Mouse (Mus musculus): ENCODE data around the gene Prkcz.
"Not testable (repeated sequence)": the region's sequence is repeated elsewhere in the genome, so short reads cannot be mapped to it uniquely, and the experiment has no call there.

Prkcz gene

DNA sequence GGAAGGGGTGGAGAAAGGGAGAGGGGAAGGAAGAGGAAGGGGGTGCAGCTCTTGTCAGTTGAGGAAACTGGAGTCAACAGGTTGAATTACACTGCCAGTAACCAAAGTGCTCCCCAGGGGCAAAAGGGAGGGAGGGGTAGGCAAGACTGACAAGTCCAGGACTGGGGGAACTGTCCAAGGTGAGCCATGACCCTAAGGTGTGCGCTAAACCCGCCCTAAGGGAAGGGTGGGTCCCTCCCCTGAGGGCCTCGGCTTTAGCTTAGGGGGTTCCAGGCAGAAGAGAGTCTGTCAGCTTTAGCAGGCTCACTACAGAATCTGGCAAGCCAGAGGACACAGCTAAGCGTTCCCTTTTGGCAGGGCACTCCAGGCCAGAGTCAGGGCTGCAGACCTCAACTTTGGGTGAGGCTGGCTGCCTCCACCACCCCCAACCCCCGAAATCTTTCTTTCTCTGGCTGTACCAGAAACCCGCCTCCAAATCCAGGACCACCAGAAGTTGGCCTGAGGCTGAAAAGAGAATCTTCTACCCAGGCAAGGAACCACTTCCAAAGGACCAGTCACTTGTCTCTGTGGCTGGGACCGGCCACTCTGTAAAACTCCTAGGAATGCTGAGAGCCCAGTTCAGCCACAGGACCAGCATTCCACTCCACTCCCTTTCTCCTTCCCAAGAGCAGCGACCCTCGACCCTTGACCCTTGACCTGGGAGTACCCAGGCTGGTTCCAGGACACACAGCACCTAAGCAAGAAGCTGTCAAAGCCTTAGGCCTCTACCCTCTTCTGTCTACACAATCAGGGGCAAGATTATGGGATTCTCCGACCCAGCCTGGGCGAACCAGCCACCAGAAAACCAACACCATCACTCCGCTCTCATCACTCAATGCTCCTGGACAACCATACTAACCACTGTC is 1.3 kb downstream of the Prkcz start:
- intact Hi-C loops (cut with DNase I), result no loop called here

DNA sequence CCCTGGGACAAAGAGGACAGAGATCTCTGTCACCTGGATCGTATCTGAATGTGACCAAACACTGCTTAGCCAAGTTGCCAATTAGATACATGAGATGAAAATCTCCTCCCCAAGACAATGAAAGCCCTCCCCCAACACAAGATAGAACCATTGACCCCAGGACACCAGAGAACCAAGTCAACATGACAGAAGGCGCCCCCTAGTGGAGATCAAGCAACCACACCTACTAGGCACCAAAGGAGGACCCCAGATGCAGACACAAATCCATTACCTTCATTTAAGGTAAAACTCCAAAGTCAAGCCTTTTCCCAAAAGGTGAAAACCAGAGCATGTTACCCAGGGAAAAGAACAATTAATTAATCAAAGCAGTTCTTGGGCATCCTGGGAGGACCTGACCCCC is 3.6 kb downstream of the Prkcz start:
- intact Hi-C loops (cut with DNase I), result no loop called here

DNA sequence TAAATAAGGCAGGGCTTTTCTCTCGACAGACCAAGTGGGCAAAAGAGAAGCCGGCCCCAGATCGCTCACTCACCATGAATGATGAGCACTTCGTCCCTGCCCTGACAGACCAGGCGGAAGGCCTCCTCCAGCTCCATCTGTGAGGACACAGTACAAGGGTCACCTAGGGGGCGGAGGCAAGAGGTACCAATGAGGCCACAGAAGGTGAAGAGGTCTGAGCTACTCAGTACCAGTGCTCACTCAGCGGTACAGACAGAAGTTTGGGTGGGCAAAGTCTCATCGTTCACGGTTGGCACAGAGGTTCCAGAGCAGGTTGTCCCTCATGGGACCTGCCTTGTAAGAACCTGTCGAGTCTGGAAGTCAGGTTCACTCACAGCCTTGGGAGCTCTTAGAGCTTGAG is 4.8 kb downstream of the Prkcz start:
- intact Hi-C loops (cut with DNase I), result no loop called here

DNA sequence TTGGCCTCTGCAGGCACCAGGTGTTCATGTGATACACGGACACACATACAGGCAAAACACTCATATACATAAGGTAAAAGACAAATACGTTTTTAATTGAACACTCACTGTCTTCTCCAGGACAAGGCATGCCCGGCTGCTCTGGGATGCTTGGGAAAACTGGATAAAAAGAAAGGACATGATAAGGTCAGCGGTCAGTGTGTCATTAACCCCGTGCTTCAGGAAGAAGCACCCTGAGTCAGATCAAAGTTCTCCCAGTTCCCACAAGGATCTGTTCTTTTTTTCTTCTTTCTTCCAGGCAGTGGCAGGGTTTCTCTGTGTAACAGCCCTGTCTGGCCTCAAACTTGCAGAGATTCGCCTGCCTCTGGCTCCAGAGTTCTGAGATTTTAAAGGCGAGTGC is 6.6 kb downstream of the Prkcz start:
- intact Hi-C loops (cut with DNase I), result no loop called here

DNA sequence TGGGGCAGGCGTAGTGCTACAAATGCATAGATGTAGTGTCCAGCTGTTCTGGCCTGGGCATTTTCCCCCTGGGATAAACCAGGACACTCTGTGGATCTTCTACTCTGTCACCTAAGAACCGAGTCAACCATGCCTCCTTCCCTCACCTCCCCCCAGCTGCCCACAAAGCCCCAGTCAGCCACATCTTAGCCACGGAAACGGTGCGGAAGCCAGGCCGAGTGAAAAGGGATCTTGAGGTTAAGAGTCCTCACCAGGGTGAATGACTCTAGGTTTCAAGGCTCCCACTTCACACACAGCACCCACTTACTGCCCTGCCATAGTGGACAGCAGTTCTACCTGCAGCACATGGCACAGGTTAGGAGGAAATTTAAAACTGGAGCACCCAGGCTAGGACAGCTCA is 7.1 kb downstream of the Prkcz start:
- intact Hi-C loops (cut with DNase I), result no loop called here

DNA sequence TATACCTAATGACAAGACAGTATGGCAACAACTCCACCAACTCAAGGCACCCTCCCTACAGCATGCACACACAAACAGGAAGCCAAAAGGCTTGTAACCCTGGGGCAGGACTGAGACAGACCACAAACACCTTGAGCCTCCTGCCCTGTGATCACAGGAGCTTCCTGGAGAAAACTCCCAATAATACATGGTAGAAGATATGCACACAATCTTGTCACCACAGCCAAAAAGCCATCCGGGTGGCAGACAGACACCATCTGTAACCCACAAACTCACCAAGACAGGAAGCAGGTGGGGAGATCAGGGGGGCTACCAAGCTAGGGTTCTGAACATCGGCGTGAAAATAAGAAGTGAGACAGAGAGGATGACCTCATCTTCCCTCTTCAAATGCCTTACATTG is 8.6 kb downstream of the Prkcz start:
- intact Hi-C loops (cut with DNase I), result no loop called here

DNA sequence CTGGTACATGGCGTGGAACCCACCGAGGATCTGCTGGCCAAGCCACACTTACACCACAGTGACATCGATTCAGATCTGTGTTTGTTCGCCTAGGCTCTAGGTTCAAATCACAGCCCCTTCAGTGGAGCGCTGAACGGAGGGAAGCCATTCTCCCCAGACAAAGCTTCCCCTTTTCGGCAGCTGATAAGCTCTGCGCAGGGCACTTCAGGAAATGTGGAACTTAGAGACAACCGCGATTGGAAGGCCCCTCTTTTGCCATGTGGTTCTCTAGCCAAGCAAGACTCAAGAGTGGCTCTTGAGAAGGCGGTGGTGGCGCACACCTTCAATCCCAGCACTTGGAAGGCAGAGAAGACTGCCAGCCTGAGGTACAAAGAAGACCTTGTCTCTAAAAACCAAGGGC is 14.8 kb downstream of the Prkcz start:
- intact Hi-C loops (cut with DNase I), result no loop called here

DNA sequence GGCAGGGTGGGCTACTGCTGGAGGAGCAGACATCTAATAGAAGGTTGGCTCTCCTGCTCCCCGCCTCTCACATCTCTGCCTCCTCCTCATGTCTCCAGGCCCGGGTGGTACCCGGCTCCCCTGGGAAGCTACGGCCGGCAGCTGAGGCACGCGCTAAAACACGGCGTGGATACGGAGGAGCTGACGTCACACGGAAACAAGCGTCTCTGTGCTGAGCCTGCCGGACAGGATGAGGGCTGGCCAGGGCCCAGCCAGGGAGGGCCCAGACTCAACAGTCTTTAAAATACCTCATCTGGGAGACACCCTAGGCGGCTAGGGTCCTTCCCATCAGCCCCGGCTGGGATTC is 15.6 kb downstream of the Prkcz start:
- intact Hi-C loops (cut with DNase I), result no loop called here

DNA sequence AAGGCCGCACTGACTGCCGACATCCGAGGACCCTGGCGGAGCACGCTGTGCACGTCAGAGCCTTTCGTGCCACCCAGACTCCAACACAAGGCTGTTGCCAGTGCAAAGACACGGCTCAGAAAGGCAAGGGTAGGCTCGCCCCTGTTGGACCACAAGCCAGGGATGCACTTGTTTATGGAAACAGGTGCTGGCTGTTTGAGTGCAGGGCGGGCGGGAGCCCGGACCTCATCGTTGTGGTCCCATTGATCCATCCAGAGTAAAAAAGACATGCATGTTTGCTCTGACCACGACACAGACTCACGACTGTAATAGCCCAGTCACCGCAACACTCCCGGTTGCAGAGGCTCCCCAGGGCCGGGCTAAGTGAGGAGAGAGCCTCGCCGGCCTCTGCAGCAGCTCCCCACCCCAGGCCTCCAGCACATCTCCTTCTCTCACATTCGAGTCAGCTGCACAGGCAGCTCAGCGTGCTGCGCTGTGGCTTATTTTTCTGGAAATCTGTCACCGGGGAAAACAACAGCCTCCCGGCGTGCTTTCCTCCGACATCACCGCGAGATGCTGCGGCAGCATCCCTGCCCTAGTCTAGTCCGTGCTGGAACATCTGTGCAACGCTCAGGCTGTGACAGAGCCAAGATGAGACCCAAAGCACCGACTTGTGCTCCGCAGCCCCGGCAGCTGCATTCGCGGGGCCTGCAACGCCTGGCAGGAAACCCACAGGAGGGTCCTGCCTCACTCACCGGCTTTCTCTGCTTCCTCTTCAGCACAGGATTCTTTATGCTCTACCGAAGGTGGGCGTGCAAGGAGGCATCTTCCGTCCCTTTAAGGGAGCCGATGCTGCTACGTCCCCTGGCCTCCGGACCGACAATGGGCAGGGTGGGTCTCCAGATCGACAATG is 16.2 kb downstream of the Prkcz start:
- intact Hi-C loops (cut with DNase I), result no loop called here

DNA sequence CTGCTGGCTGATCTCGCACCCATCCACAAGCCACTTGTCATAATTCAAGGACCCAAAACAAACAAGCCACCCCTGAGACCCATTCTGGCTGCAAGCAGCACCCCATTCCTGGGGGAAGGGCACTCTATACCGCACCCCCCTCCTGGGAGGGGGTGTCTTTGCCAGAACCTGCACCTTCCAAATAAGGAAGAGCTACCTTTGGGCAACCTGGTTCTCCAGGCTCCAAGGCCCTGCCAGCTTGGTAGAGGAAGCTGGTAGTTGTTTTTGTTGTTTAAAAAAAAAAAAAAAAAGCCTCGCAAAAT is 16.9 kb downstream of the Prkcz start:
- intact Hi-C loops (cut with DNase I), result no loop called here

DNA sequence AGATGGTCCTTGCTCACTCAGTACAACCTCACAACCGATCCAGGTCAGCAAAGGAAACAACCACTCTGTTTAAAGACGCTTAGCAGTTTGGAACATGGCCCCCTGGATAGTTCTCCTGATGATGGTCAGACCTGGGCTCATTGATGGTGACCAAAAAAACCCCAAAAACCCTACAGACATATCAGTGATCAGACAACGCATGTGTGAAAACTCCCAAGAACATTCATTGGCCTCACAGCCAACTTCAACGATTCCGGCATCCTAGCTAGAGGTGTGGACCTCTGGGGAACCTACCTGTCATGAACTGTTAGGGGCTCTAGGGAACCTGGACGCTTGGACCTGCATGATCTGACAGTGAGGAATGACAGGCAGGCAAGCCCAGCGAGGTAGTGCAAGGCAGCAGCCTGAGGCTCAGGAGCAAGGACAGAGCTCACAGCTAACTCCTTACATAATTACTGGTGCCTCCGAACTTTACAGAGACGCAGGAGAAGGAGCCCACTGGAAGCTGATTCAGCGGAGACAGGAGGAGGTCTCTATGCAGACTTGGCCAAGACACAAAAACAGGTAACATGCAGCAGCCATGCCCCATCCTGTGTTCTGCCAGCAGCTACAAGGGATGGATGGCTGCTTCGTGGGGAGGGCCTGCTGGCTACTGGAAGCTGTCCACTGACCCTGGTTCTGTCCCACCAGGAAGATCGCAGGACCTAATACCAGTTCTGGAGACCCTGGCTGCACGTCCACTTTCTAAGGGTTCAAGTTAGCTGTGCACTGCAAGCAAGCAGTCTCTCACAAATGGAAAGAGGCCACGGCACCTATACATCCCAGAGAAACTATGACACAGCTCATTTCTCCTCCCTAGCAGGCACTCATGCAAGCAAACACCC is 17.5 kb downstream of the Prkcz start:
- intact Hi-C loops (cut with DNase I), result no loop called here

DNA sequence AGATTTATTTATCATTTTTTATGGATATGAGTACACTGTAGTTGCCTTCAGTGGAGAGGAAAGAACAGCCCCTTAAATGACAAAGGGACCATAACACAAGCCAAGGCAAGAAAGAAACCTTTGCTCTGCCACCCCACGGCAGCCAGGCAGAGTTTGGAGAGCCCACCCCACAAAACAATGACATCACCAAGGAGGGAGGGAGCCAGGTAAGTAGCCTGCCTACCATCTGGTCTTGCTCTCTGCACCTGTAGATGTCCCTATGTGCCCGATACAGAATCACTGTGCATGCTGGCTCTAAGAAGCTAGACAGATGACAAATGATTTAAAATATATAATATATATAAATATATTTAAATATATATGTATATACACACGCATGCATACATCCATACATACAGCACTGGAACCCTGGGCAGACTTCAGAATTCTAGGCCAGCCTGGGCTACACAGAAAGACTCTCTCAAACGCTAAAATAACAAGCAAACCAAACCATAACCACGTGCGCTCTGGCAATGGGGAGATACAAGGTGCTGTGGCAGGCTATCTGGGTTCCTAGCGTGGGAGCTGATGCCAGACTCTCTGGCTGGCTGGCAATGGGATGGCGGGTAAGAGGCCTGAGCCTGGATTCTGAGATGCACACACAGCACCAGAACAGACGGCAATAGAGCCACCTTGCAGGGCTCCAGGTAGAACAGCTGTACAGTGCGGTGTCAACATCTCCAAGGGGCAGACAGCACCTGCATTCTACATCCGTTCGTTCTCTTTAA is 24.7 kb downstream of the Prkcz start:
- intact Hi-C loops (cut with DNase I), result no loop called here

DNA sequence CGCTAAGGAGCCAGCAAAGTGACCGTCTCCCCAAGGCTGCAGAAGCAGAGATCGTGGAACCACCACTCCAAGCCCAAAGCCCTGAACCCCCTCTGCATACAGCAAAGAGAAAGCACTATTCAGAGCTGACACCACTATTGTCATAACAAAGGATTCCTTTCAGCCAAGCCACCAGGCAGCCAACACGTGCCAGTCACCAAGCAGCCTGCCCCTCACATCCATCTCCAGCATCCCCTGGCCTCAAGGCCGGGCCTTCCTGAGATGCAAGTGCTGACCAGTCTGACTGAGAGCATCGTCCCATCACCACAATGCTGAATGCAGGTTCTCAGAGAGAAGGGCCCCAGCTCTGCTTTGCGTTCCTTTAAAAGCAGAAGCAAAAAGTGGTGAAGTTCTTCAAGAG is 28.9 kb downstream of the Prkcz start:
- intact Hi-C loops (cut with DNase I), result no loop called here

DNA sequence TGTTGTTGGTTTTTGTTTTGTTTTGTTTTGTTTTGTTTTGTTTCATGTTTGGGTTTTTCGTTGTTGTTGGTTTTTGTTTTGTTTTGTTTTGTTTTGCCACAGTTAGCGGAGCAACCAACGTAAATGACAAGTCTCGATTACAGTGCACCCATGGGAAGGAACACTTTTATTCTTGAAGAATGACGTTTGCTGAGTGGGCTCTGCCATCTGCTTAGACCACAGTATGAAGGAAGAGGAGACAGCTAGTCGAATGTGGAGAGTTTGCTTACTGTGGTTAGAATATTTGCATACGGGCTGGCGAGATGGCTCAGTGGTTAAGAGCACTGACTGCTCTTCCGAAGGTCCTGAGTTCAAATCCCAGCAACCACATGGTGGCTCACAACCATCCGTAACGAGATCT is 32.8 kb downstream of the Prkcz start:
- intact Hi-C loops (cut with DNase I), result not testable (repeated sequence)

DNA sequence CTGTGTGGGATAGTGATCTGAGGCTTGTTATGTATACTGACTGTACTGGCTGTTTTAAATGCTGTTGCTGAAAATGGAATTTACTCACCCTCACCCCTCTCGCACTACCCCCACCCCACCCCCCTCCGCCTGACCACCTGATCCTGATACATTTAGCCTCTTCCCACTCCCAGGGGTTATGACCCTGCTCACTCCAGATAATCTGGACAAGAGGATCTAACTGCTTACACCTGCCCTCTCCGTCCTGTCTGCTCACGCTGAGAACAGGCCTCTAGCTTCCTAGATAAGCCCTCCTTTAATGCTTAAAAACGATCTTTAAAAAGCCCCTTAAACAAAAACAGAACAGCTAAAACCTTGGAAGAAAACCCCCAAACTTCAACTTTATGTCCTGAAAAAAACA is 35.4 kb downstream of the Prkcz start:
- intact Hi-C loops (cut with DNase I), result no loop called here

DNA sequence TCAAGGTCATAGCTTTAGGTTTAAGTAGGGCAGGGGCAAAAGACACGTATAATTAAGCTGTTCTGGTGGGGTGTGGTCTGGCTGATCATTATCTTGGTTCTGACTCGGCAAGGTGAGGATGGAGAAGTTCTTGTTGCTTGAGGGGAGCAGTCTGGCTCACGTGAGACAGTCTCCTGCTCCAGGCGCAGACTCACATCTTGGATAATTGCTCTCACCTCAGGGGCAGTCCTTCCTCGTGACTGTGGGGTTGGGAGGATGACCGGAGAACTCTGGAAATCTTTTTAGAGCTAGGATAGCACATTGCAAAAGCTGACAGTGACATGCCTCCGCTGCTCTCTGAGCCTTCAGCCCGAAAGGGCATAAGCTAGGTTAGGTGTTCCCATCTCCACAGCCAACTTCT is 36.6 kb downstream of the Prkcz start:
- intact Hi-C loops (cut with DNase I), result no loop called here

DNA sequence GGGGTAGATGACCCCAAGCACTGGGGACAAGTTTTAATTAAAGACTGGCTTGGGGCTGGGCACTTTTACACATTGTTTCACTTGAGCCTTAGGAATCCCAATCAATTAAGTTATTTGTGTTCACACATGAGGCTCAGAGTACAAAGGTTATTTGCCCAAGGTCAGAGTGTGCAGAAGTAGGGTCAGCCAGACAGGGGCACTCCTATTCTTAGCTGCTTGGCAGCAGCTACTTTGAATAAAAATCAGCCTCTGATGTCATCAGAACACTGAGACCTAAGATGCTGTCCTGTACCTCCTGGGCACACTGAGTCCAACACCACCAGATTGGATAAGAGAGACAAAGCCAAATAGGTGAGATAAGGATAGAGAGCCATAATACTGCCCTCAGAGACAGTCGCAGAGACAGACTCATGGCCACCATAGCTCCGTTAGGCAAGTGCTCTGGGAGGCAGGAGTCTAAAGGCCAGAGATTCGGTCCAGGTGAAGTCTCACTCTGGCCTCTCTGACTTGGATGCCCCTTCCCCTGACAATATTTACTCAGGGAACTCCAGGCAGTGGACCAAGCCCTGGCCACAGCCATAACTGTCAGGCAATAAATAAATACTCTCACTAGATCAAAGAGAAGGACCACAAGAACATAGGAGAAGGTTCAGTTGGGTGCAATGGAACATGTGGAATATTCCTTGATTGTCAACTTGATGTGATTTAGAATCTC is 37.9 kb downstream of the Prkcz start:
- intact Hi-C loops (cut with DNase I), result no loop called here

DNA sequence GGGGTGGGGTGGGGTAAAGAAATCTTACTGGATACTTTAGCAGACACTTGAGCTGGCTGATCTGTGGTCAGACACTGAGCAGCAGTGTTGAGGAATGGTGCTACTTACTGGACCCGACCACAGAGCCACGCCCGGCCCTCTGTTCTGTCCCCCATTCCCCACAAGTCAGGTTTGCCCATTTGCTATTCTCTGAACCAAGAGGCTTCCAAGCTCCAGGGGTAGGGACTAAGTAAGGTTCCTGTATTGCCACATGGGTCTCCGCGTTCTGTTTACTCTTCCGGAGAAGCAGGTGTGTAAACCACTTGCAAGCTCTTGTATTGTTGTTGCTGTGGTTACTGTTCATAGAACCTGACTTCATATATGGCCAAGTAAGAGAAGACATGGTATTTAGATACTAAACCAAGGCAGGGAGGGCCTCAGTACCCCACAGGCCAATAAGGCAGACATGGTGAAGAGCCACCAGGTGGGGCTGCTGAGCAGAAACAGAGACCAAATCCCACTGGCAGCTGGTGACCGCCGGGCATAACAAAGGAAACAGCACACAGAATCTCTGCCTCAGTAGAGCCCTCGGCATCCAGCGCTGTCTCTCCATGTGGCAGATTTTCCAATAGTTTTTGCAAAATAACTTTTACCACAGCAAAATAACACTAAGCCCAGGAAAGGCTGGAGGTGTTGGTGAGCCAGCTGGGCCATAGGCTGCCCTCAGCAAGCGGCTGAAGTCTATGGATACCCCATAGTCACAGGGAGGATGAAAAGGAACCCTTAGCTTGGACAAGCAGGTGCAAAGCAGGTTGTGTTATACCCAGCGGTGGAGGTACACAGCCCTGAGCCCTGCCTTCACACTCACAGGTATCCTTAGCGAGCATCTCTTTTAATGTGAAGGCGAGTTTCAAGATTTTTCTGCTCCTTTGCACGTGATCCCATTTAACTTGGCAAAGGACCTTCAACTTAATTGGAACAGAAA is 40.6 kb downstream of the Prkcz start:
- intact Hi-C loops (cut with DNase I), result no loop called here

DNA sequence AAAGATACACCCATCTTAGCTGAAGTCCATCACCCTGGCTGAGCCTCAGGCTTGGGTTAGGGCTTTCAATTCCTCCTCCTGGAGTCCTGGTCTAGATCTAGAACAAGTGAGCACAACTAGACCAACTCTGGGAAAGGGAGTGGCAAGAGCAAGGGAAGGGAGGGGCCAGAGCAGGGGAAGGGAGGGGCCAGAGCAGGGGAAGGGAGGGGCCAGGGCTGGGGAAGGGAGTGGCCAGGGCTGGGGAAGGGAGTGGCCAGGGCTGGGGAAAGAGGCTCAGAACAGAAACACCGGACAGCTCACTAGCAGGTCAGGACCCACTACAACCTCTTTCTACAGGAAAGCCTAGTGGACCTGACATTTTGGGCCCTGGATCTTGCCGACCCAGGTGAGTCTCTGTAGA is 42.9 kb downstream of the Prkcz start:
- intact Hi-C loops (cut with DNase I), result no loop called here

Data from adrenal gland (tissue).